Mouse (Mus musculus): ENCODE measurements around the gene Lime1. TPM values are rescaled to one million over a fixed set of nuclear protein-coding genes. Genes with fewer than 3 reads are reported as not detected.
A peak's percentile ranks its signal among the peaks of the same experiment; 100 is the strongest.

Gene Lime1
- polyA plus RNA-seq (2015; fragmentation: Nextera tagmentation; extraction: Ambion mirVana): 52.1 and 61.1 TPM in 2 replicates

DNA sequence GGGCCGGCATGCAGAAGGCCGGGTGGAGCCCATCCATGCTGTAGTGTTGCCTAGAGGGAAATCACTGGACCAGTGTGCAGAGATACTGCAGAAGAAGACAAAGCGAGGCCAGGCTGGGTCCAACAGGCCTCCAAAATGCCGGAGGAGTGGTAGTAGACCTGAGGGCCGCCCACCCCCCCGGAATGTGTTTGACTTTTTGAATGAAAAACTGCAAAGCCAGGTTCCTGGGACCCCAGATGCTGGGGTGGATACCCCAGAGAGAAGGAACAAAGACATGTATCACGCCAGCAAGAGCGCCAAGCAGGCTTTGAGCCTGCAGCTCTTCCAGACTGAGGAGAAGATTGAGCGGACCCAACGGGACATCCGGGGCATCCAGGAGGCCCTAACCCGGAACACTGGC lies at the start of gene Lime1:
Gene Lime1 (plus strand): TSS at position 301 of the 400 bp plus-strand sequence.
- Histone ChIP-seq H3K27ac (ENCODE audit: low read length) (no peak within 1 kb of the TSS), H3K36me3 (ENCODE audit: control insufficient read depth, insufficient read depth) (peaks cover 17% of the 10 kb centered on the region), H3K27me3 (replicated peaks; ENCODE audit: control insufficient read depth, insufficient read depth, low read length) (no peaks in the 10 kb centered on the region), H3K9ac (replicated peaks; ENCODE audit: low read depth, low read length) (no peak within 1 kb of the TSS), H3K4me2 (ENCODE audit: low read length) (no peak within 1 kb of the TSS), H3K4me3 (replicated peaks; ENCODE audit: low read length) (no peak within 1 kb of the TSS), H3K4me1 (replicated peaks; ENCODE audit: control insufficient read depth, insufficient read depth, low read length) (no peaks in the 10 kb centered on the region), H3K9me3 (ENCODE audit: control insufficient read depth, low read length) (no peaks in the 10 kb centered on the region)
- 93% methylated on average over 12 of the region's 12 CpGs for WGBS
- no peak for ATAC-seq

DNA sequence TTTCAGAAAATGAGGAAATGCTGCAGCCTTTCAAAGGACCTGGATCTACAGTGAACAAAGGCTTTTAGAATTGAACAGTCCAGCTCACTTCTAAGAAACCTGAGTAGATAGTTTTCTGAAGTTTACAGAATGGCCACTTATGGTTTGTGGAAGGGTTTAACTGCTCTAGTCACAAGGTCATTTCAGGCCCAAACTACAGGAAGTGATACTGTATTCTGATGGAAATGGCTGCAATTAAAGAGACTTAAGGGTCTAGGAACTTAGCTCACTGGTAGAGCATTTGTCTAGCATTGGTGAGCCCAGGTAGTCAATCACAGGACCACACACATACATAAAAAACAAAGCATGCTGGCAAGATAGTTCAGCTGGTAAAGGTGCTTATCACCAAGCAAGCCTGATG lies 47.3 kb upstream of the Lime1 start:
- no peak for ATAC-seq
- H3K9ac ChIP-seq (replicated peaks; ENCODE audit: low read depth, low read length): no peak overlapping the region
- no peaks in the 10 kb centered on the region for H3K27me3 ChIP-seq (replicated peaks; ENCODE audit: control insufficient read depth, insufficient read depth, low read length)
- peaks cover 25% of the 10 kb centered on the region for H3K36me3 ChIP-seq (ENCODE audit: control insufficient read depth, insufficient read depth)
- no peak overlapping the region for H3K4me2 ChIP-seq (ENCODE audit: low read length)
- H3K27ac ChIP-seq (ENCODE audit: low read length): no peak overlapping the region
- no peak overlapping the region for H3K4me3 ChIP-seq (replicated peaks; ENCODE audit: low read length)
- no peaks in the 10 kb centered on the region for H3K9me3 ChIP-seq (ENCODE audit: control insufficient read depth, low read length)
- no peaks in the 10 kb centered on the region for H3K4me1 ChIP-seq (replicated peaks; ENCODE audit: control insufficient read depth, insufficient read depth, low read length)

DNA sequence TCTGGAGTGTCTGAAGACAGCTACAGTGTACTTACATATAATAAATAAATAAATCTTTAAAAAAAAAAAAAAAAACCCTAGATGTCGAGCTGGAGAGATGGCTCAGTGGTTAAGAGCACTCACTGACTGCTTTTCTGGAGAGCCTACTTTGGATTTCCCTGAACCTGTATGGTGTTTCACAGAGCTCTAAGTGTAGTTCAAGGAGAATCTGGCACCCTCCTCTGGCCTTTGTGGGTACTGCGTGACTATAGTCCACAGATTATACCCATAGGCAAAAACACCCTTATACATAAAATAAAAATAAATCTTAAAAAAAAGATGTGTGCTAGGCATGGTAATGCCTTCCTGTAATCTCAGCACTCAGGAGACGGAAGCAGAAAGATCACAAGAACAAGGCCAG lies 45.9 kb upstream of the Lime1 start:
- no peaks in the 10 kb centered on the region for H3K27me3 ChIP-seq (replicated peaks; ENCODE audit: control insufficient read depth, insufficient read depth, low read length)
- no peak overlapping the region for H3K9ac ChIP-seq (replicated peaks; ENCODE audit: low read depth, low read length)
- ATAC-seq: peak; percentile 67
- no peaks in the 10 kb centered on the region for H3K9me3 ChIP-seq (ENCODE audit: control insufficient read depth, low read length)
- no peak overlapping the region for H3K4me3 ChIP-seq (replicated peaks; ENCODE audit: low read length)
- no peak overlapping the region for H3K4me2 ChIP-seq (ENCODE audit: low read length)
- peaks cover 17% of the 10 kb centered on the region for H3K36me3 ChIP-seq (ENCODE audit: control insufficient read depth, insufficient read depth)
- H3K27ac ChIP-seq (ENCODE audit: low read length): no peak overlapping the region
- 57% methylated on average over 3 of the region's 3 CpGs for WGBS
- H3K4me1 ChIP-seq (replicated peaks; ENCODE audit: control insufficient read depth, insufficient read depth, low read length): no peaks in the 10 kb centered on the region

DNA sequence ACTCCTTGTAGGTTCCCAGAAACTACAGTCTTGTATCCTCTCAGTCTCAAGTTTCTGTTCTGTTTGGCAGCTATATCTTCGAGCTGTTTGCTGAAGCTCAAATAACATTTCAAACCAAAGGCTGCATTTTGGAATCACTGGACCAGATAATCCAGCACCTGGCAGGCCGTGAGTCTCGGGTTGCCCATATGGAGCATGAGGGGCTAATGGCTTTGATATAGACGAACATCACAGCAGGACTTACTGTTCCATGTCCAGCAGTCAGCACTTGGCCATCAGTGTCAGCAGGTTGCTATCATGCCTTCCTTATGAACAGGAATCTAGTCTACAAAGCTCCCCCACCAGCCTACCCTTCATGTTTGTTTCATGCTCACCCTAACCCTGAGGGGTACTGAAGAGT lies 39.5 kb upstream of the Lime1 start:
- no peak overlapping the region for H3K4me2 ChIP-seq (ENCODE audit: low read length)
- no peaks in the 10 kb centered on the region for H3K9me3 ChIP-seq (ENCODE audit: control insufficient read depth, low read length)
- H3K27me3 ChIP-seq (replicated peaks; ENCODE audit: control insufficient read depth, insufficient read depth, low read length): no peaks in the 10 kb centered on the region
- H3K9ac ChIP-seq (replicated peaks; ENCODE audit: low read depth, low read length): no peak overlapping the region
- H3K36me3 ChIP-seq (ENCODE audit: control insufficient read depth, insufficient read depth): peaks cover 16% of the 10 kb centered on the region
- no peak overlapping the region for H3K27ac ChIP-seq (ENCODE audit: low read length)
- ATAC-seq: no peak
- 79% methylated on average over 4 of the region's 4 CpGs for WGBS
- H3K4me3 ChIP-seq (replicated peaks; ENCODE audit: low read length): no peak overlapping the region
- H3K4me1 ChIP-seq (replicated peaks; ENCODE audit: control insufficient read depth, insufficient read depth, low read length): no peaks in the 10 kb centered on the region

DNA sequence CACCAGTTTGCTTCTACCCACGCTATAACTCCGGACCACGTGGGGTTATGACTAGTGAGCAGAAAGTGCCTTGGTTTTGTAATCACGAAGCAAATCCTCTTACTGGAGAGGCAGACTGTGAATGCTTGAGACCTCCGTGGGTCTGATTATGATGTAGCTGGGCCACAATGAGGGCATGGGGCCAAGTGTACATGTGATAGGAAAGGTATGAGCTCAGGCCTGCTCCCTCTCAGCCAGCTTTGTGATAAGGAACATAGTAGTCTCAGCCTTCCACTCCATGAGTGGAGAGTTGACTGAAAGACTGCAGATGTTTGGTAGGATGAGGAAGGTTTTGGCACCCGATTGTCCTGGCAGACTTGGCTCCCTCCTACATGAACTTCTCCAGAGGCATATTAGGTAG lies 37.1 kb upstream of the Lime1 start:
- no peak for ATAC-seq
- Histone ChIP-seq H3K4me3 (replicated peaks; ENCODE audit: low read length) (no peak overlapping the region), H3K27me3 (replicated peaks; ENCODE audit: control insufficient read depth, insufficient read depth, low read length) (no peaks in the 10 kb centered on the region), H3K27ac (ENCODE audit: low read length) (no peak overlapping the region), H3K9me3 (ENCODE audit: control insufficient read depth, low read length) (no peaks in the 10 kb centered on the region), H3K9ac (replicated peaks; ENCODE audit: low read depth, low read length) (no peak overlapping the region), H3K4me1 (replicated peaks; ENCODE audit: control insufficient read depth, insufficient read depth, low read length) (no peaks in the 10 kb centered on the region), H3K4me2 (ENCODE audit: low read length) (no peak overlapping the region), H3K36me3 (ENCODE audit: control insufficient read depth, insufficient read depth) (peaks cover 15% of the 10 kb centered on the region)
- WGBS: 96% methylated on average over 6 of the region's 6 CpGs

DNA sequence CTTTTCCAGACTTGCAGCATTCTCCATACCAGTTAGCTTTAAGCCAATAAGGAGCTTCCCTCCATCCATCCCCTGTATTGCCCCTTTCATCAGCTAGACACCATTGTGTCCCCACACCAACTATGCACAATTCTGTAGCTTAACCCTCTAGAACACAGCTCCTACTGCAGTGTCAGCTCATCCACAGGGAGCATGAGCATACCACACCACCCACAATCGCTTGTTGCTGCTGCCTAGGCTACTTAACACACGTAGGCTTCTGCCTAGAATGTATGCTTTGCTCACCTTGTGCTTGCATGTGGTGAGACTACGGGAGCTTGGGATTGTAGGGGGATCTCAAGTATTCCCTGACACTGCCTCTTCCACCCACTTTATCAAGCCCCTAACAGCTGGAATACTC lies 23.1 kb upstream of the Lime1 start:
- Histone ChIP-seq H3K36me3 (ENCODE audit: control insufficient read depth, insufficient read depth) (peaks cover 33% of the 10 kb centered on the region), H3K9me3 (ENCODE audit: control insufficient read depth, low read length) (no peaks in the 10 kb centered on the region), H3K4me1 (replicated peaks; ENCODE audit: control insufficient read depth, insufficient read depth, low read length) (no peaks in the 10 kb centered on the region), H3K4me2 (ENCODE audit: low read length) (no peak overlapping the region), H3K4me3 (replicated peaks; ENCODE audit: low read length) (no peak overlapping the region), H3K9ac (replicated peaks; ENCODE audit: low read depth, low read length) (no peak overlapping the region), H3K27ac (ENCODE audit: low read length) (no peak overlapping the region), H3K27me3 (replicated peaks; ENCODE audit: control insufficient read depth, insufficient read depth, low read length) (no peaks in the 10 kb centered on the region)
- no peak for ATAC-seq
- 81% methylated on average over 3 of the region's 3 CpGs for WGBS

DNA sequence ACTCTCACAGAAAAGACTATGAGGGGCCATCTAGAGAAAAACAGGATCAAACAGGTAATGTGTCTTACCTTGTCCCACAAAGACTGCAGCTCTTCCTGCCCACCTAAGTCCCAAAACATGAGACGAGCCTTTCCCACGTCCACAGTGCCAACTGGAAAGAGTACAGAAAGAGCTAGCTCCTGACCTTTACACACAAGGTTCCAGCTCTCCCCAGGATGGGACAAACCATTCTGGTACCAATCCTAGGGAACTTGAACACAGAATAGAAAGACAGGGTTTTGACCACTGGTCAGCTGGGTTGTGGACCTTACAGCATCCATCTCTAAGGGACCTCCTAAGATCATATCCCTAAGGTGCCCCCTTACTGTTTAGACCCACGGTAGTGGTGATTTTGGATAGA lies 15.9 kb upstream of the Lime1 start:
- H3K9ac ChIP-seq (replicated peaks; ENCODE audit: low read depth, low read length): peak overlapping the region; percentile 91
- H3K9me3 ChIP-seq (ENCODE audit: control insufficient read depth, low read length): no peaks in the 10 kb centered on the region
- H3K4me3 ChIP-seq (replicated peaks; ENCODE audit: low read length): peak overlapping the region; percentile 93
- peaks cover 33% of the 10 kb centered on the region for H3K4me1 ChIP-seq (replicated peaks; ENCODE audit: control insufficient read depth, insufficient read depth, low read length)
- no peak overlapping the region for H3K27ac ChIP-seq (ENCODE audit: low read length)
- no peaks in the 10 kb centered on the region for H3K27me3 ChIP-seq (replicated peaks; ENCODE audit: control insufficient read depth, insufficient read depth, low read length)
- no peak for ATAC-seq
- peaks cover 28% of the 10 kb centered on the region for H3K36me3 ChIP-seq (ENCODE audit: control insufficient read depth, insufficient read depth)
- WGBS: 85% methylated on average over 3 of the region's 3 CpGs
- H3K4me2 ChIP-seq (ENCODE audit: low read length): peak overlapping the region; percentile 87

DNA sequence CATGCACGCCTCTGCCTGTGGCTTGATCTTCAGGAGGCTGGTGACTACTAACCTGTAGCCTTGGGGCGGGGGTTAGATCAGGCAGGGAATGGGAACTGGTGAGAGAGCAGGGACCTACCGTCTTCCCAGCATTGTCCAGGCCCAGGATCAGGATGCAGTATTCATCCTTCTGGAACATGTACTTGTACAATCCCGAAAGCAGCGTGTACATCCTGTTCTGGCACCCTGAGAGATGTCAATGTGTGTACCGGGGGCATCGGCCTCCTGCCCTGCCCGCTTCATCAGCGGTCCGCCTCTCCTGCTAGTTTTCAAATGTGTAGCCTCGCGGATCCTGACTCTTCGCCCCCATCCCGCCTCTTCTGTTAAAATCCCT lies 15.4 kb upstream of the Lime1 start:
- peak overlapping the region; percentile 79 for H3K27ac ChIP-seq (ENCODE audit: low read length)
- H3K4me1 ChIP-seq (replicated peaks; ENCODE audit: control insufficient read depth, insufficient read depth, low read length): peaks cover 35% of the 10 kb centered on the region
- H3K27me3 ChIP-seq (replicated peaks; ENCODE audit: control insufficient read depth, insufficient read depth, low read length): no peaks in the 10 kb centered on the region
- peak overlapping the region; percentile 91 for H3K9ac ChIP-seq (replicated peaks; ENCODE audit: low read depth, low read length)
- H3K36me3 ChIP-seq (ENCODE audit: control insufficient read depth, insufficient read depth): peaks cover 24% of the 10 kb centered on the region
- ATAC-seq: peak; percentile 5; the same call in 1 of the 2 replicates
- H3K9me3 ChIP-seq (ENCODE audit: control insufficient read depth, low read length): no peaks in the 10 kb centered on the region
- H3K4me2 ChIP-seq (ENCODE audit: low read length): peak overlapping the region; percentile 87
- H3K4me3 ChIP-seq (replicated peaks; ENCODE audit: low read length): peak overlapping the region; percentile 93
- WGBS: 8% methylated on average over 14 of the region's 14 CpGs

DNA sequence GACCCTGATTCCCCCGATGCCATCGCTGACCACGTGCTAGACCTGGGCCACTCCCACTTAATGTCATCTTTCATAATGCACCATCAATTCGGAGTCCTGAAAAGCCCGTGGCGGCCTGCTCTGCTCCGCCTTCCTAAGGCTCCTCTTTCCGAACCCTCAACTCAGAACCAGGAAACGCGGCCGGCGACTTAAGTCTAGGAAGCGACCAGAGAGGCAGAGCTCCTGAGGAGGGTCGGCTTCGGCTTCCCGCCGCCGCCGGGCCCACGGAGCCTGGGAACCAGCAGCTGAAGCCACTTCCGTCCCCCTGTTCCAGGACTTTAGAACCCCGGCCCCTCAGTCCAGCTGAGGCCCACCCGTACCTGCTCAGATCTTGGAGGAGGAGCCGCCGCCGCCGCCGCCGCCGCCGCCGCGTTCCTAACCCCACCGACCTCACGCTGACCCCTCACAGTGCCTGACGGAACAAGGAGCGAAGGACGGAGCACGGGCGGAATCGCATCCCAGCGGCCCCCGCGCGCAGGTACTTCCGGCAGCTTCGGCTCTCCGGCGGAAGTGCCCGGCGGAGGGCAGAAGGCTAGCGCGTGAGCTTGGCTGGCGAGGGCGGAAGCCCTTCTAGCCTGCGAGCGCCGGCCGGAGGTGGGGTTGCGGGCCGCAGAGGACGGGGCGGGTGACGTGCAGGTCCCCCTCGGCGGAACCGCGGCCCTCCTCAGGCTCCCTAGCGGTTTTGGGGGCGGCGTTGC lies 14.8 kb upstream of the Lime1 start, which contains the start of the genes Zgpat and Arfrp1:
Gene Zgpat (plus strand): TSS at position 69 of the 737 bp plus-strand sequence.
Gene Arfrp1 (minus strand): TSS at position 545 of the 737 bp plus-strand sequence.
- Histone ChIP-seq H3K4me2 (ENCODE audit: low read length) (peak within 1 kb of the TSS; percentile 87), H3K4me1 (replicated peaks; ENCODE audit: control insufficient read depth, insufficient read depth, low read length) (peaks cover 35% of the 10 kb centered on the region), H3K9ac (replicated peaks; ENCODE audit: low read depth, low read length) (peak within 1 kb of the TSS; percentile 91), H3K27ac (ENCODE audit: low read length) (peak within 1 kb of the TSS; percentile 79), H3K27me3 (replicated peaks; ENCODE audit: control insufficient read depth, insufficient read depth, low read length) (no peaks in the 10 kb centered on the region), H3K4me3 (replicated peaks; ENCODE audit: low read length) (peak within 1 kb of the TSS; percentile 93), H3K36me3 (ENCODE audit: control insufficient read depth, insufficient read depth) (peaks cover 21% of the 10 kb centered on the region), H3K9me3 (ENCODE audit: control insufficient read depth, low read length) (no peaks in the 10 kb centered on the region)
- under 1% methylated on average over 71 of the region's 71 CpGs for WGBS
- ATAC-seq: peak; percentile 91
